Mouse (Mus musculus) MEL (cell line): ENCODE measurements around the gene Fgfr2.

Experiments used
- CTCF ChIP-seq, 3 experiments: IDR thresholded peaks in 2 of 3; conservative IDR thresholded peaks in 1 of 3; 2 replicates each; pipeline ENCODE4 v1.5.1; 2011 to 2012; ENCODE audit warnings: low read length in 3 of 3, low read depth in 2 of 3, mild to moderate bottlenecking in 2 of 3, improper control_type of control experiment in 1 of 3, inconsistent platforms in 1 of 3, mixed read lengths in 1 of 3, moderate library complexity in 1 of 3; ENCODE audit not compliant: control insufficient read depth in 1 of 3, insufficient read depth in 1 of 3, poor library complexity in 1 of 3, severe bottlenecking in 1 of 3
- E2F4 ChIP-seq: IDR thresholded peaks from 2 replicates; pipeline ENCODE4 v1.6.1; 2011; ENCODE audit warnings: low read depth, low read length, improper control_type of control experiment, borderline replicate concordance
- EP300 ChIP-seq, 2 experiments: IDR thresholded peaks; 2 replicates each; pipeline ENCODE4 v1.6.1; 2011; ENCODE audit warnings: improper control_type of control experiment in 2 of 2, low read length in 2 of 2, low read depth in 1 of 2, mild to moderate bottlenecking in 1 of 2
- GABPA ChIP-seq: IDR thresholded peaks from 2 replicates; pipeline ENCODE4 v1.6.1; 2012; ENCODE audit warnings: low read depth, mild to moderate bottlenecking, inconsistent platforms, low read length, improper control_type of control experiment, moderate library complexity
- GATA1 ChIP-seq: IDR thresholded peaks from 2 replicates; pipeline ENCODE4 v1.6.1; 2011; ENCODE audit warnings: low read depth, low read length, improper control_type of control experiment
- HCFC1 ChIP-seq: IDR thresholded peaks from 2 replicates; pipeline ENCODE4 v1.6.1; 2012; ENCODE audit warnings: low read depth, mild to moderate bottlenecking, inconsistent platforms, low read length, improper control_type of control experiment, moderate library complexity
- POLR2A ChIP-seq, 2 experiments: IDR thresholded peaks; 2 replicates each; pipeline ENCODE4 v1.6.1; 2011 to 2012; ENCODE audit warnings: low read length in 2 of 2, mild to moderate bottlenecking in 2 of 2, control low read depth in 1 of 2, improper control_type of control experiment in 1 of 2, low read depth in 1 of 2, moderate library complexity in 1 of 2; ENCODE audit not compliant: control insufficient read depth in 1 of 2, insufficient read depth in 1 of 2, poor library complexity in 1 of 2
- RCOR1 ChIP-seq: IDR thresholded peaks from 2 replicates; pipeline ENCODE4 v1.6.1; 2012; ENCODE audit warnings: low read depth, mild to moderate bottlenecking, inconsistent platforms, low read length, improper control_type of control experiment
- TCF12 ChIP-seq: IDR thresholded peaks from 2 replicates; pipeline ENCODE4 v1.6.1; 2014; ENCODE audit warnings: low read depth, mild to moderate bottlenecking, inconsistent platforms, low read length, improper control_type of control experiment, moderate library complexity
- UBTF ChIP-seq: IDR thresholded peaks from 2 replicates; pipeline ENCODE4 v1.6.1; 2012; ENCODE audit warnings: low read depth, mild to moderate bottlenecking, inconsistent platforms, low read length, improper control_type of control experiment, moderate library complexity, borderline replicate concordance; ENCODE audit not compliant: insufficient read depth
- ZMIZ1 ChIP-seq: IDR thresholded peaks from 2 replicates; pipeline ENCODE4 v1.6.1; 2012; ENCODE audit warnings: low read depth, mild to moderate bottlenecking, inconsistent platforms, low read length, improper control_type of control experiment, moderate library complexity

GRCm38 (mm10) chr7:132765629-132766186, 357.4 kb downstream of the Fgfr2 start:
- TF ChIP-seq RCOR1, result no peak; the same call in 1 of the 2 replicates
- no peak for TF ChIP-seq HCFC1
- no peak for TF ChIP-seq CTCF (IDR thresholded peaks at IDR 0.05 in 2 of 3, conservative IDR thresholded peaks at IDR 0.05 in 1 of 3; ENCODE audit: control insufficient read depth in 1 of 3, insufficient read depth in 1 of 3, low read depth in 2 of 3, low read length in 3 of 3, poor library complexity in 1 of 3, severe bottlenecking in 1 of 3)
- no peak for TF ChIP-seq ZMIZ1
- TF ChIP-seq EP300 (IDR thresholded peaks at IDR 0.05; ENCODE audit: low read depth in 1 of 2, low read length in 2 of 2), result peak in 1 of 2 experiments; percentile 20; a peak in 2 of 4 replicates
- no peak for TF ChIP-seq POLR2A (IDR thresholded peaks at IDR 0.05; ENCODE audit: control insufficient read depth in 1 of 2, insufficient read depth in 1 of 2, low read depth in 1 of 2, low read length in 2 of 2, poor library complexity in 1 of 2)
- TF ChIP-seq UBTF, result no peak
- no peak for TF ChIP-seq GABPA
- no peak for TF ChIP-seq E2F4
- TF ChIP-seq TCF12, result no peak
- TF ChIP-seq GATA1, result peak; percentile 52
